Mouse (Mus musculus) MEL (cell line): Measurements from ENCODE around the gene Tmem131.

Experiments used
- CHD2 ChIP-seq: IDR thresholded peaks from 2 replicates; pipeline ENCODE4 v1.6.1; 2011; ENCODE audit warnings: low read length, improper control_type of control experiment
- NRF1 ChIP-seq: IDR thresholded peaks from 2 replicates; pipeline ENCODE4 v1.6.1; 2014; ENCODE audit warnings: low read depth, mild to moderate bottlenecking, inconsistent platforms, low read length, improper control_type of control experiment, moderate library complexity; ENCODE audit not compliant: poor library complexity, insufficient read depth, severe bottlenecking

DNA sequence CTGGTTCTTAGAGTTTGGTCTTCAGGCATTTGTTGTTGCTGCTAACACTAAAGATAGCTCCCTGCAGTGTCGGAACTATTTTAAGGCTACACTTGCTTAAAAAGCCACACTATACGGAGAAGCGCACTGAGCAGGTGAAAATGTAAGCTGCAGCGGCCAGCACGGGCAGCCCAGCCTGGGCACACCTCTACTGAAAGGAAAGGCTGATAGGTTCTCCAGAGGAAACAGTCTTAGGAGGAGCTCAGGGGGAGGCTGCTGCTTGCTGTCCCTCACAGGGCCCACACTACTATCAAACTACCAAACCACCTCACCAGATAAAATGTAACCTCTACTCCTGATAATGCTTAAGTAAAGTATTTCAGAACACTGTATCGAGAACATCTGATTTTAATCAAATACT lies 16.7 kb downstream of the Tmem131 start:
- TF ChIP-seq NRF1: no peak
- TF ChIP-seq CHD2: no peak
